Mouse (Mus musculus) liver, adult 2 months (tissue): Measurements from ENCODE around the gene Rilpl1. TPM values are rescaled to one million over a fixed set of nuclear protein-coding genes. Genes with fewer than 3 reads are reported as not detected.

ENCODE experiments used
- DNase-seq: peaks from one replicate; pipeline ENCODE4 v3.0.0-alpha.2; 2011; ENCODE audit warnings: low read depth, low spot score; ENCODE audit errors: extremely low read depth
- H3K27ac ChIP-seq: fragments of 200-500 bp; replicated peaks from 2 replicates; pipeline ENCODE4 v1.5.1; 2012; ENCODE audit warnings: low read depth, mild to moderate bottlenecking, control low read depth, inconsistent platforms, low read length; ENCODE audit not compliant: insufficient read depth
- H3K27me3 ChIP-seq: fragments of 200-500 bp; 2 replicates; pipeline ENCODE4 v1.6.1; 2012; ENCODE audit warnings: mild to moderate bottlenecking, moderate library complexity, low read length, inconsistent platforms; ENCODE audit not compliant: control insufficient read depth, insufficient read depth
- H3K36me3 ChIP-seq: fragments of 200-500 bp; 2 replicates; pipeline ENCODE4 v1.6.1; 2012; ENCODE audit warnings: low read length, inconsistent platforms; ENCODE audit not compliant: control insufficient read depth, insufficient read depth
- H3K4me1 ChIP-seq: fragments of 200-500 bp; 2 replicates; pipeline ENCODE4 v1.6.1; 2011; ENCODE audit warnings: low read length; ENCODE audit not compliant: control insufficient read depth, insufficient read depth
- H3K4me3 ChIP-seq: fragments of 200-500 bp; 2 replicates; pipeline ENCODE4 v1.5.1; 2011; ENCODE audit warnings: low read depth, mild to moderate bottlenecking, control low read depth, low read length, moderate library complexity; ENCODE audit not compliant: insufficient read depth
- H3K79me2 ChIP-seq: fragments of 200-500 bp; 2 replicates; pipeline ENCODE4 v1.6.1; 2012; ENCODE audit warnings: inconsistent platforms, mild to moderate bottlenecking, low read length, moderate library complexity; ENCODE audit not compliant: control insufficient read depth, insufficient read depth
- H3K9ac ChIP-seq: fragments of 200-500 bp; 2 replicates; pipeline ENCODE4 v1.6.1; 2012; ENCODE audit warnings: low read depth, mild to moderate bottlenecking, control low read depth, inconsistent platforms, low read length
- CTCF ChIP-seq: fragments of 200-500 bp; IDR thresholded peaks from 2 replicates; pipeline ENCODE4 v1.5.1; 2011; ENCODE audit warnings: low read depth, low read length, control low read depth
- POLR2A ChIP-seq: fragments of 200-500 bp; IDR thresholded peaks from 2 replicates; pipeline ENCODE4 v1.6.1; 2011; ENCODE audit warnings: low read length, control low read depth; ENCODE audit not compliant: insufficient read depth; ENCODE audit errors: extremely low read depth
- WGBS: fragments of 180-500 bp; shearing (Covaris S2); methylation state at CpG from one replicate; pipeline ENCODE4 v1.1.7; 2018; 5-methylcytosine and 5-hydroxymethylcytosine counted together
- polyA plus RNA-seq: library from polyadenylated mRNA; depleted of rRNA; stranded (reverse); fragments of >200 nt; gene quantifications from 2 replicates; pipeline ENCODE4 v1.2.3, GENCODE M21; 2012
- total RNA-seq: library from RNA; depleted of rRNA; stranded (reverse); fragments of >200 nt; gene quantifications from 2 replicates; pipeline ENCODE4 v1.2.3, GENCODE M21; 2014

Gene Rilpl1
- total and polyA plus RNA-seq, 2 experiments = 1.6 to 2.0 TPM

DNA sequence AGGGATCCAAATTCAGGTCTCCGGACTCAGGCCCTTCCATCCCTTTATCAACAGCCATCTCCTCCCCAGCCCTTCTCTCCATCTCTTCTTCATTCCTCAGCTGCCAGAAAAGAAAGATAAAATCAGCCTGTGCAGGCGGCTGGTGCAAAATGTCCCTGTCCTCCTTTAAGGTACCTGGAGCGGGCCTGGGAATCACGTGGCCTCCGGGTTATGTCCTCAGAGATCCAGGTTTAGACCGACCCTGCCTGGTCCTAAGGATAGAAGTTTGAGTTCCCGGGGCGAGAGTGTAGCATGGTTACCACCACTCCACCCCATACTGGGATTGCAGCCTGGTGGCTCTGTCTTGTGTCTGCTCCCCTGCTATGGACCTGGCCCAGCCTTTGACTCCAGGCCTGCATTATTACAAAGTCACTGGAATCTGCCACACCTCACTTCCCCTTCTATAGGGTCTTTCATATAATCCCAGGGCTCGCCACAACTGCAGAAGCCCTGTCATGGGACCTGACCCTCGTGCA is 20.6 kb downstream of the Rilpl1 start:
- Histone ChIP-seq H3K4me1 (no peaks in the 10 kb centered on the region), H3K4me3 (no peak overlapping the region), H3K27me3 (no peaks in the 10 kb centered on the region), H3K36me3 (no peaks in the 10 kb centered on the region), H3K27ac (no peak overlapping the region), H3K9ac (no peak overlapping the region), H3K79me2 (no peaks in the 10 kb centered on the region)
- DNase-seq = no peak
- WGBS = 93% methylated on average over 10 of the region's 10 CpGs
- no peak for TF ChIP-seq POLR2A
- TF ChIP-seq CTCF = no peak

DNA sequence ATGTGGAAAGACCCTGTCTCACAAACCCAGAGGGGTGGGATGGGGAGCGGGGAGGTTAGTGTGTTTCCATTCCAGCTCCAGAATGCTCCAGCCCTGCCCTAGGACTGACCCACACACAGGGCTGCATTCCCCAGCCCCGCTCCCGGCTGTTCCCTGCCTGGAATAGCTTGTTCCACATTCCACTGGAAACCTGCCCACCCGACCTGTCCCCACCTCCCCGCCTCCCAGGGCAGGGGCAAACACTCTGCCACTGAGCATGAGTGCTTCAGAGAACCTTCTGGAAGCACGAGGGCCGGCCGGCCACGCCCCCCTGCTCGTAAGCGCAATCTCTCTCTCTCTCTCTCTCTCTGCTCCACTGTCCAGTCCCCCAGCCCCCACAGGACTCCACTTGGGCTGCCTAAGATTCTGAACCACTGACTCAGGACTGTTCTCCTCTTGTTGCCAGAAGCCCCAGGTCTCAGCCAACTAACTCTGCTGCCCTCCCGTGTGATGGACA is 21.4 kb downstream of the Rilpl1 start:
- Histone ChIP-seq H3K36me3 (no peaks in the 10 kb centered on the region), H3K4me3 (no peak overlapping the region), H3K27me3 (no peaks in the 10 kb centered on the region), H3K9ac (no peak overlapping the region), H3K27ac (no peak overlapping the region), H3K79me2 (no peaks in the 10 kb centered on the region), H3K4me1 (no peaks in the 10 kb centered on the region)
- DNase-seq = no peak
- WGBS = 73% methylated on average over 12 of the region's 12 CpGs
- TF ChIP-seq CTCF (no peak), POLR2A (no peak)

DNA sequence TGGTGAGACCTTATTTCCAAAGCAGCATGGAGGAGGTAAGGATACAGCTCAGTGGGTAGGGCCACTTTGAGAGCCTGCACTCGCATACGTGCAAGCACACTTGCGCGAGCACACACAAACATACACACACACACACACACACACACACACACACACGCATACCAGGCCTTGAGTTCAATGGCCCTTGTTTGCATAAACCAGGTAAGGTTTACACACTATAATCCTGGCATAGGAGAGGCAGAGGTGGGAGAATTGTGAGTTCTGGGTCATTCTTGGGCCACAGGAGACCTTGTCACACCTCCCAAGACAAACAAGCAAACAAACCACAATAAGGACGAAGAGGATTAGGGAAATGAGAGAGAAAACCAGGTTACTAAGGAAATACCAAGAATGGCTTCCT is 22.0 kb downstream of the Rilpl1 start:
- no peak overlapping the region for H3K9ac ChIP-seq
- H3K27me3 ChIP-seq = no peaks in the 10 kb centered on the region
- H3K27ac ChIP-seq = no peak overlapping the region
- no peak overlapping the region for H3K4me3 ChIP-seq
- TF ChIP-seq CTCF (no peak), POLR2A (no peak)
- WGBS = 93% methylated on average over 6 of the region's 6 CpGs
- no peaks in the 10 kb centered on the region for H3K36me3 ChIP-seq
- no peak for DNase-seq
- H3K79me2 ChIP-seq = no peaks in the 10 kb centered on the region
- no peaks in the 10 kb centered on the region for H3K4me1 ChIP-seq

DNA sequence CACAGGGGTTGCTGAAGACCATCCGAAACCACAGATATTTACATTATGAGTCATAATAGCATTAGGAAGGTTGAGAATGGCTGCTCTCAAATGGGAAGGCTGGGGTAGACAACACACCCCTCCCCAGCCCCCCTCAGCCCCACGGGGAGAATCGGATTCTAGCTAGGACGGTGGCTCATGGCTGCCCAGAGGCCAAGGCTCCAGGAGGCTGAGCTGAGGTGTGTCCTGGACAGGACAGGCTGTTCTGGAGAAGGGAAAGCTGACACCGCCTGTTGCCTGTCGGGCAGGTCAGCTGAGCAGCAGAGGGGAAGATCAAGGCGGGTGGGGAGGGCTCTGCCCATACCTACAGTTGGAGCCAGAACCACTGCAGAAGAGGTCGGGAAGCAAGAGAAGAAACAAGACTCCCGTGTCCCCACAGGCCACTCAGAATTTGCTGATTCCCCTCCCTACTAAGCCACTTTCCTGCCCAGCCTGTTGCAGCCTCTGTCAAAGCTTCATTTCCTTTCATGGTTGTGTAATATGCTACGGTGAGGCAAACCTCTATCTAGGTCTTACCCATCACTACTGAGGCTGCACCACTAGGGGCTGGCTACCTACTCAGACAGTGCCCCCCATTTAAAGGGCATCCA is 24.3 kb downstream of the Rilpl1 start:
- DNase-seq = no peak
- H3K9ac ChIP-seq = no peak overlapping the region
- H3K79me2 ChIP-seq = no peaks in the 10 kb centered on the region
- no peak overlapping the region for H3K27ac ChIP-seq
- no peaks in the 10 kb centered on the region for H3K36me3 ChIP-seq
- H3K4me1 ChIP-seq = no peaks in the 10 kb centered on the region
- TF ChIP-seq POLR2A (no peak), CTCF (no peak)
- no peak overlapping the region for H3K4me3 ChIP-seq
- H3K27me3 ChIP-seq = no peaks in the 10 kb centered on the region
- WGBS = 77% methylated on average over 10 of the region's 10 CpGs

DNA sequence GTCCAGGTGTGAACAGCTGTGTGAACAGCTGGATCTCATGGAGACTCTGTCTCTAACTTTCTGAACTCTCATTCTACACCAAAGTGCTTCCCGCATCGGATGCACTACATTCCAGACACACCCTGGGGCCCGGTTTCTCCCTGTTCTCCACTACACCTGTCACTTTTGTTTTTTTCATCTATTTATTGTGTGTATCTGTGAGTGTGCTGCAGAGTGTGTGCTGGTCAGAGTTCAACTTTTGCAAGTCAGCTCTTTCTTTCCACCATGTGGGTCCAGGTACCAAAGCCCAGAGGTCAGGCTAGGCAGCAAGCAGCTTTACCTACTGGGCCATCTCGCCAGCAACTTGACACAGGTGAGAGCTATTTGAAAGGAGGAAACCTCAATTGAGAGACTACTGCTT is 26.0 kb downstream of the Rilpl1 start:
- DNase-seq = peak; percentile 14
- H3K27ac ChIP-seq = no peak overlapping the region
- TF ChIP-seq CTCF (no peak), POLR2A (no peak)
- no peaks in the 10 kb centered on the region for H3K79me2 ChIP-seq
- H3K9ac ChIP-seq = no peak overlapping the region
- no peaks in the 10 kb centered on the region for H3K4me1 ChIP-seq
- 69% methylated on average over 4 of the region's 4 CpGs for WGBS
- H3K27me3 ChIP-seq = no peaks in the 10 kb centered on the region
- no peak overlapping the region for H3K4me3 ChIP-seq
- H3K36me3 ChIP-seq = no peaks in the 10 kb centered on the region

DNA sequence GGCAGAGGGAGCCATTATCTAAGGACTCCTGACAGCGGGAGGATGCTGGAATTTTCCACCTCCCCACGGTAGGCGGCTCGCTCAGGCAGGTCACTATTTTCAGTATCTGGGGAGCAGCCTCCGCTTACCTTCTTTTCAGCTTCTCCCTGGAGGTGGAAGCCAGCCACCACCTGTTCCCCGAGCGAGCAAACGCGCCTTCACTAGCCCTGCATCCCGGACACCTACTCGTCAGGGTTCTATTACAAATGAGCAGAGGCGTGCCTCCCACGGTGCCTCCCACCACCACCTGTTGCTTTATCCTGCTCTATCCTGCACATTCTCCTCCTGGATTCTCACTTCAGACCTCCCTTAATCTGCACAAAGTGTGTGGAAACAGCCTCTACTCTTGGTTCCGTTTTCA is 27.4 kb downstream of the Rilpl1 start:
- Histone ChIP-seq H3K4me3 (no peak overlapping the region), H3K36me3 (no peaks in the 10 kb centered on the region), H3K27me3 (no peaks in the 10 kb centered on the region), H3K79me2 (no peaks in the 10 kb centered on the region), H3K27ac (no peak overlapping the region), H3K4me1 (no peaks in the 10 kb centered on the region), H3K9ac (no peak overlapping the region)
- 84% methylated on average over 14 of the region's 14 CpGs for whole genome bisulfite sequencing
- no peak for DNase-seq
- TF ChIP-seq POLR2A (no peak), CTCF (no peak)
